Mouse (Mus musculus): ENCODE measurements around the gene Shc2.

DNA sequence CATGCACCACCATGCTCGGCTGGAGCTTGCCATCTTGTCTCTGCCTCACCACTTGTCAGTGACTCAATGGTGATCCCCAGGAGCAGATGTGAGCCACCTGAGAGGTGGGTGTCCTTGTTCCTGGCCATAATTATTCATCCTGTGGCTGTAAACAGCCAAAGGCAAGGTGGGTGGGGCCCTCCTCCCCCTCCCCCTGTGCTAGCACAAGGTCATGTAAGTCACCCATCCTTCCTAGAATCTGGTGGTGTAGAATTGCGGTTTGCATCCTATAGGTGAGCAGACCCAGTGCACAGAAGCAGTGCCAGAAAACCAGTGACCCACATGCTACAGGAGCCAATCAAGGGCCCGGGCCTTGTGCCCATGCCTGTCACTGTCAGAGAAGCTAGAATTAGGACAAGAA lies 35.3 kb upstream of the Shc2 start:
- TF ChIP-seq CTCF (IDR thresholded peaks at IDR 0.05; ENCODE audit: insufficient read depth, low read length) (no peak), POLR2A (IDR thresholded peaks at IDR 0.05; ENCODE audit: borderline replicate concordance, extremely low read depth, low read depth, low read length) (no peak)
